Mouse (Mus musculus): ENCODE measurements around the gene Pafah1b1. TPM values are rescaled to one million over a fixed set of nuclear protein-coding genes. Genes with fewer than 3 reads are reported as not detected.

The Pafah1b1 gene
- total RNA-seq, 2 experiments from 2014 or later, result 107 to 138 TPM

- DNase-seq (ENCODE audit: low spot score), result no peak
Measured at GRCm38 (mm10) chr11:74721141-74721540, 3.3 kb downstream of the Pafah1b1 start.

- DNase-seq (ENCODE audit: low spot score), result no peak
Measured at GRCm38 (mm10) chr11:74720668-74721067, 3.8 kb downstream of the Pafah1b1 start.

- DNase-seq (ENCODE audit: low spot score), result no peak
Measured at GRCm38 (mm10) chr11:74715971-74716525, 8.4 kb downstream of the Pafah1b1 start.

- no peak for DNase-seq (ENCODE audit: low spot score)
Measured at GRCm38 (mm10) chr11:74710671-74711070, 13.8 kb downstream of the Pafah1b1 start.

GRCm38 (mm10) chr11:74708781-74709180 is 15.7 kb downstream of the Pafah1b1 start:
- no peak for DNase-seq (ENCODE audit: low spot score)

GRCm38 (mm10) chr11:74704068-74704467 is 20.4 kb downstream of the Pafah1b1 start:
- no peak for DNase-seq (ENCODE audit: low spot score)

- no peak for DNase-seq (ENCODE audit: low spot score)
Measured at GRCm38 (mm10) chr11:74699505-74699904, 25.0 kb downstream of the Pafah1b1 start.

GRCm38 (mm10) chr11:74692151-74692550 is 32.3 kb downstream of the Pafah1b1 start:
- no peak for DNase-seq (ENCODE audit: low spot score)

- no peak for DNase-seq (ENCODE audit: low spot score)
Measured at GRCm38 (mm10) chr11:74675156-74675555, 49.3 kb downstream of the Pafah1b1 start.

GRCm38 (mm10) chr11:74674713-74675112 is 49.8 kb downstream of the Pafah1b1 start:
- no peak for DNase-seq (ENCODE audit: low spot score)

GRCm38 (mm10) chr11:74673561-74673960 is 50.9 kb downstream of the Pafah1b1 start:
- no peak for DNase-seq (ENCODE audit: low spot score)

GRCm38 (mm10) chr11:74672901-74673513 is 51.5 kb downstream of the Pafah1b1 start:
- DNase-seq (ENCODE audit: low spot score), result no peak

GRCm38 (mm10) chr11:74671839-74672238 is 52.6 kb downstream of the Pafah1b1 start:
- DNase-seq (ENCODE audit: low spot score), result no peak

GRCm38 (mm10) chr11:74671013-74671412 is 53.5 kb downstream of the Pafah1b1 start:
- DNase-seq (ENCODE audit: low spot score), result no peak

- no peak for DNase-seq (ENCODE audit: low spot score)
Measured at GRCm38 (mm10) chr11:74670151-74670550, 54.3 kb downstream of the Pafah1b1 start.

GRCm38 (mm10) chr11:74668971-74669370 is 55.5 kb downstream of the Pafah1b1 start:
- DNase-seq (ENCODE audit: low spot score), result no peak

- no peak for DNase-seq (ENCODE audit: low spot score)
Measured at GRCm38 (mm10) chr11:74668466-74668865, 56.0 kb downstream of the Pafah1b1 start.

- no peak for DNase-seq (ENCODE audit: low spot score)
Measured at GRCm38 (mm10) chr11:74667582-74668010, 56.9 kb downstream of the Pafah1b1 start.

- no peak for DNase-seq (ENCODE audit: low spot score)
Measured at GRCm38 (mm10) chr11:74666776-74667581, 57.5 kb downstream of the Pafah1b1 start.

- DNase-seq (ENCODE audit: low spot score), result no peak
Measured at GRCm38 (mm10) chr11:74666284-74666652, 58.2 kb downstream of the Pafah1b1 start.

GRCm38 (mm10) chr11:74665631-74666283 is 58.7 kb downstream of the Pafah1b1 start:
- DNase-seq (ENCODE audit: low spot score), result no peak

- no peak for DNase-seq (ENCODE audit: low spot score)
Measured at GRCm38 (mm10) chr11:74664906-74665305, 59.6 kb downstream of the Pafah1b1 start.

Data from gastrocnemius, adult 18-20 months (tissue).